Mouse (Mus musculus) cerebellum, postnatal 14 days (tissue): ENCODE measurements at regions not wholly inside any gene's neighbourhood (a gene's known extent, or its start where the extent isn't known, plus 50 kb on each side); places are given as distances from the start of the nearest gene placed in this dataset.

Experiments
- DNase-seq, 2 experiments: peaks; one replicate each; pipeline ENCODE4 v3.0.0; 2021; ENCODE audit warnings: mixed read lengths in 2 of 2

DNA sequence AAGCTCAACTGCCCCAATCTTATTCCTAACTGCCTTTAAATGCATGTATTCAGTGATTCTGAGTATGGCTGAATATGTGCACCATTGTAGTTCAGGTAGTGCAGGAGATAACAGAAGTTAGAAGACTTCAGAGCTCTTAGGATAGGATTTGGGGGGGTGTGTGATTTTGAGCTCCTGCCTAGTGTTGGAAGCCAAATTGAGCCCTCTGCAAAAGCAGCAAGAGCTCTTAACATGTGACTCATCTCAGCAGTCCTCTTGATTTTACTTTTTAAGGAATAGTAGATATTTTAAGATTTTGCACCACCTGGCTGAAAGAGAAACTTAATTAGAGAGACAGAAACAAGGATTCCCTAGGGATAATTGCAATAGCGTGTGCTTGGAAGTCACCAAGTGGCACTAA is 277.3 kb upstream of the Gm597 start:
- peak in 1 of 2 experiments; percentile 1 for DNase-seq

DNA sequence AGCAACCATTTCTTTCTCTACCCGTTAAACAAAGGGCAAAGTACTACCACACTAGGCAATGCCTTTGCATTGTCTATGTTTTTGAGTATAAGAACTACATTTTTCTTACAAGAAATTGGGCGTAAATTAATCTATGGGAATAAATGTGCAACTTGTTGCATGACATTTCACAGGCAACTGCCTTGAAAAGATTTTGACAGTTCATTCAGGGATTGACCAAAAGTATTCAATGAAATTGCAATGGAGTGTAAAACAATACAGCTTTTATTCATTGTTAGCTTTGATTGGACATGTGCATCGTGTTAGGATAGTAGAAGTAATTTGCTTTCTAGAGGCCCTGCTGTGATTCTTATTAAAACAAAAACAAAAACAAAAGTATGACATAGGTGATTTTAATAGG is 233.7 kb upstream of the Gm597 start:
- no peak for DNase-seq

DNA sequence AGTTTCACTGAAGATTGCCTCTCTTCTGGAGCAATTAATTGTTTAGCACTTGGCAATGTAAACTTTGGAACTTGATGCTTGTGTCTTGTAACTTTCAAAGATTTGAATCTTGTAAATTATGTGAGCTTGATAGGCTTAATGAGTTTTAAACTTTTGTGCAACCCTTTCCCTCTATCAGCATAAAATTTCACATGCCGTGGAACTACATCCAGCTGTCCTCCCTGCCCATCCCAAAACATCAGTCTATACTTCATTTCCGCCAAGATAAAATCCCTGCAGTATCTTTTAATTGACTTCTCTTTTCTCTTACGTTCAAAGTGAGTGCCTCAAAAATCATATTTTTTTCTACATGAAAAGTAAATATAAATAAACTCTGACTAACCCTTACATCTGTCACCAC is 221.1 kb upstream of the Gm597 start:
- no peak for DNase-seq

DNA sequence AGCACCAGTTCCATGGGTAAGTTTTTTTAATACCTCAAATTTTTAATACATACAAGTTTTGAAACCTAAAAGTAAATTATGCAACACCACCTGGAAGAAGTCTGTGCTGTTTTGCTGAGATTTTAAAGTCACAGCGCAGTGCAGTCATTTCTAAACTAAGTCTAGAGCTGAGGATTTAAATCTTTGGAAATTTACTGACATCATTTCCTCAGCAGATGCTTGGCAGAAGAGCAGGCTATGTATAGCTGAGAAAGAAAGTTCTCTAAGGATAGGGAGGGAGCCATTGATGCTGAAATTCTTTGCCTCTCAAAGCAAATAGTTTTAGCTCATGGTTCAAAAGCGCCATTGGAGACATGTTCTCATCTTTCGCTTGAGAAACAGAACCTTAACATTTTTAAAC is 190.9 kb upstream of the Gm597 start:
- no peak for DNase-seq
